Mouse (Mus musculus): ENCODE results near the gene Frem1. TPM values are rescaled to one million over a fixed set of nuclear protein-coding genes. Genes with fewer than 3 reads are reported as not detected.

The Frem1 gene
- polyA plus RNA-seq, 1 experiment from 2014 or later, result 6.6 TPM

- Histone ChIP-seq H3K27me3 (replicated peaks) (no peaks in the 10 kb centered on the region), H3K27ac (no peak overlapping the region), H3K36me3 (no peaks in the 10 kb centered on the region), H3K9ac (no peak overlapping the region), H3K4me2 (replicated peaks) (no peak overlapping the region), H3K4me3 (replicated peaks) (no peak overlapping the region), H3K4me1 (replicated peaks) (no peaks in the 10 kb centered on the region), H3K9me3 (no peaks in the 10 kb centered on the region)
- no peak for ATAC-seq
- 74% methylated on average over 8 of the region's 8 CpGs for WGBS
These were observed 33.7 kb downstream of the Frem1 start for GRCm38 (mm10) chr4:83018111-83019105.

GRCm38 (mm10) chr4:83014538-83014937 is 37.6 kb downstream of the Frem1 start:
- Histone ChIP-seq H3K9me3 (no peaks in the 10 kb centered on the region), H3K36me3 (no peaks in the 10 kb centered on the region), H3K27me3 (replicated peaks) (no peaks in the 10 kb centered on the region), H3K9ac (no peak overlapping the region), H3K4me1 (replicated peaks) (no peaks in the 10 kb centered on the region), H3K27ac (no peak overlapping the region), H3K4me3 (replicated peaks) (no peak overlapping the region), H3K4me2 (replicated peaks) (no peak overlapping the region)
- no peak for ATAC-seq
- 65% methylated on average over 2 of the region's 2 CpGs for WGBS

- H3K9ac ChIP-seq, result no peak overlapping the region
- H3K4me2 ChIP-seq (replicated peaks), result no peak overlapping the region
- no peaks in the 10 kb centered on the region for H3K36me3 ChIP-seq
- H3K27me3 ChIP-seq (replicated peaks), result no peaks in the 10 kb centered on the region
- H3K4me3 ChIP-seq (replicated peaks), result no peak overlapping the region
- H3K4me1 ChIP-seq (replicated peaks), result no peaks in the 10 kb centered on the region
- no peak overlapping the region for H3K27ac ChIP-seq
- 86% methylated on average over 5 of the region's 5 CpGs for WGBS
- no peaks in the 10 kb centered on the region for H3K9me3 ChIP-seq
- ATAC-seq, result no peak
These were observed 48.1 kb downstream of the Frem1 start for GRCm38 (mm10) chr4:83004086-83004485.

DNA sequence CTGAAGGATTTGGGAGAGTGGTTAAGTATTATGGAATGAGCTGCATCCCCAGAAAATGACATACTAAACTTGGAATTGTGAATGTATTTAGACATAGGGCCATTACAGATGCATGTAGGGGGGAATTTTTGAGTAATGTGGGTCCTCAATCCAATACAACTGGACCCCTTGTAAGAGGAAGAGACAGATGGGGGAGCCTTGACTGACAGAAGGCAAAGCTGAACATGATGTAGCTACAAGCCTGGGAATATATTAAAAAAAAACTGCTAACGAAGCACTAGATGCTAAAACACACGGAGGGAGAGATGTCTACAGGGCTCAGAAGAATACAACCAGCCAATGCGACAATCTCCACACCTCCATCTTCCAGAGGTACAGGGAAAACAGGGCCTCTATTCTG is 60.1 kb downstream of the Frem1 start:
- 83% methylated on average over 3 of the region's 3 CpGs for WGBS

GRCm38 (mm10) chr4:82990973-82991695 is 61.0 kb downstream of the Frem1 start:
- Histone ChIP-seq H3K27me3 (replicated peaks) (no peaks in the 10 kb centered on the region), H3K27ac (no peak overlapping the region), H3K4me3 (replicated peaks) (no peak overlapping the region), H3K9me3 (no peaks in the 10 kb centered on the region), H3K36me3 (no peaks in the 10 kb centered on the region), H3K9ac (no peak overlapping the region), H3K4me1 (replicated peaks) (no peaks in the 10 kb centered on the region), H3K4me2 (replicated peaks) (no peak overlapping the region)
- ATAC-seq, result no peak
- WGBS, result 75% methylated on average over 7 of the region's 7 CpGs

More for the DNA sequence above, 60.1 kb downstream of the Frem1 start:
- H3K27ac ChIP-seq, result no peak overlapping the region
- no peak overlapping the region for H3K9ac ChIP-seq
- H3K4me3 ChIP-seq (replicated peaks), result no peak overlapping the region
- H3K4me2 ChIP-seq (replicated peaks), result no peak overlapping the region
- H3K27me3 ChIP-seq (replicated peaks), result no peaks in the 10 kb centered on the region
- H3K36me3 ChIP-seq, result no peaks in the 10 kb centered on the region
- ATAC-seq, result no peak
- H3K9me3 ChIP-seq, result no peaks in the 10 kb centered on the region
- no peaks in the 10 kb centered on the region for H3K4me1 ChIP-seq (replicated peaks)

DNA sequence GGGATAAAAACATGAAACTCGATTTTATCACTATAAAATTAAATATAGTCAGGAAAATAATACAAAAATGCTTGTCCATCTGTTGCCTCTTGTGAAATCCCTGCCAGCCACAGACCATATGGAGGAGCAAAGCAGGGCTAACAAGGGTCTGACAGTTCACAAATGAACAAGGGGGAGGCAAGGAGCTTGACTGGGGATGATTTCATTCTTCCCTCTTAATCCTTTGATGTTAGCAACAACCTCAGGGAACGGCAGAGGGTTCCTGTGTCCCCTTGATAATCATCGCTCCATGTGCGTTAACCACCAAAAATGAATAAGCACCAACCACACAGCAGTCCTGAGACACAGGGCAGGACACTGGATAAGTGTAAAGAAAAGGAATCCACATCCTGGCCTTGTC is 79.8 kb downstream of the Frem1 start:
- Histone ChIP-seq H3K9me3 (no peaks in the 10 kb centered on the region), H3K36me3 (no peaks in the 10 kb centered on the region), H3K9ac (no peak overlapping the region), H3K27ac (no peak overlapping the region), H3K4me3 (replicated peaks) (no peak overlapping the region), H3K4me1 (replicated peaks) (no peaks in the 10 kb centered on the region), H3K27me3 (replicated peaks) (no peaks in the 10 kb centered on the region), H3K4me2 (replicated peaks) (no peak overlapping the region)
- 82% methylated on average over 4 of the region's 4 CpGs for WGBS
- no peak for ATAC-seq

DNA sequence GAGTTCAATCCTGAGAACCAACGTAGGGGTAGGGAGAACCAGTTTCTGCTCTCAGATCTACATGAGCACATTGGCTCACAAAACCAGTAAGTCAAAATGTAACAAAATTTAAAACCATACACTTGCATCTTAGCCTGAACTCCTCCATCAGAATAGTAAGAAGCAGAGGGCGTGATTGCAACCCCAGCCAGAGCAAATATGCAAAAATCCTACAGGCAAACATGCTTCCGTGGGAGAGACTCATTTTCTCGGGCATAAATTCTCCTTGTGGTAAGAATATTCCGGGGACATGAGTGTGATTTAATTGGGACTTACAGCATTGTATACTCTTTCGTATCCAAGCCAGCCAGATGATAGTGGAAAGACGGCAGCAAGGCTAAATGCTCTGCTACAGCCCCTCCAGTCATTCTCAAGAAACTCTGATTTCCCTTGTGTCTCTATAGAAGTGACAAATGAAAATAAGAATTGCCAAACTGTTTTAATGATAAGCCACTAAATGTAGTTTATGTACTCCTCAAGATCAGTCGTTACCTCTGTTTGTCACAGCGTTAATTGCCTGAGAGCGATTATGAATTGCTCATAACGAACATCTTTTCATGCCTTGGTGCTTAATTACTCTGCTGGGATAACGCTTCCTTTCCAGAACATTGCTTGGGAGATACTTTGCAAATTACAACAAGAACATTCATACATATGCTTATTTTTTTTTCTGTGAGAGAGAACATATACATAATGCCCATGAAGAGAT is 81.1 kb downstream of the Frem1 start:
- H3K4me1 ChIP-seq (replicated peaks), result no peaks in the 10 kb centered on the region
- H3K9me3 ChIP-seq, result no peaks in the 10 kb centered on the region
- H3K9ac ChIP-seq, result no peak overlapping the region
- no peak overlapping the region for H3K4me2 ChIP-seq (replicated peaks)
- H3K4me3 ChIP-seq (replicated peaks), result no peak overlapping the region
- no peak overlapping the region for H3K27ac ChIP-seq
- no peak for ATAC-seq
- no peaks in the 10 kb centered on the region for H3K27me3 ChIP-seq (replicated peaks)
- 89% methylated on average over 12 of the region's 12 CpGs for WGBS
- no peaks in the 10 kb centered on the region for H3K36me3 ChIP-seq

- Histone ChIP-seq H3K9ac (no peak overlapping the region), H3K27ac (no peak overlapping the region), H3K9me3 (no peaks in the 10 kb centered on the region), H3K36me3 (no peaks in the 10 kb centered on the region), H3K4me3 (replicated peaks) (no peak overlapping the region), H3K4me1 (replicated peaks) (no peaks in the 10 kb centered on the region), H3K27me3 (replicated peaks) (no peaks in the 10 kb centered on the region), H3K4me2 (replicated peaks) (no peak overlapping the region)
- 93% methylated on average over 1 of the region's 1 CpGs for WGBS
- ATAC-seq, result no peak
These were observed 91.1 kb downstream of the Frem1 start for GRCm38 (mm10) chr4:82961024-82961423.

- H3K9me3 ChIP-seq, result no peaks in the 10 kb centered on the region
- no peaks in the 10 kb centered on the region for H3K36me3 ChIP-seq
- no peak overlapping the region for H3K4me2 ChIP-seq (replicated peaks)
- H3K27me3 ChIP-seq (replicated peaks), result no peaks in the 10 kb centered on the region
- ATAC-seq, result no peak
- no peaks in the 10 kb centered on the region for H3K4me1 ChIP-seq (replicated peaks)
- H3K4me3 ChIP-seq (replicated peaks), result no peak overlapping the region
- H3K27ac ChIP-seq, result no peak overlapping the region
- 84% methylated on average over 14 of the region's 14 CpGs for WGBS
- H3K9ac ChIP-seq, result no peak overlapping the region
These were observed 94.2 kb downstream of the Frem1 start for GRCm38 (mm10) chr4:82957827-82958538.

- WGBS, result 70% methylated on average over 4 of the region's 4 CpGs
These were observed 98.1 kb downstream of the Frem1 start for GRCm38 (mm10) chr4:82953992-82954391.

DNA sequence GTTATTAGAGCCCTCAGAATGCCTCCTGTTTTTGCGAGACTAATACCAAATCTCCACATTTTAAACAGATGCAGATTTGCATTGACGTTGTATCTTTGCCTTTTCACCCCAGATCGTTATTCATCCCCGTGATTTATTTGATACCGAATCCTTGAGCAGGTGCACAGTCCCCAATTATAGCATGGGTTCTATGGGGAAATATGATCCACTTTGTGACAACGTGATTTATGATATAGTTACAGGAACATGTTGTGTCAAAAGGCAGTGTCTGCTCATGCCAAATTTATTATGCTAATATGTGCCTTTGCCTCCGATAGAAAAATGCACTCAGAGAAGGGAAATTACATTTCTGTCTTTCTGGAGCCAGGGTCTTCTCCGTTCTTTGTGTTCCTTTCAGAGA is 102.6 kb downstream of the Frem1 start:
- Histone ChIP-seq H3K36me3 (no peaks in the 10 kb centered on the region), H3K4me1 (replicated peaks) (no peaks in the 10 kb centered on the region), H3K4me2 (replicated peaks) (no peak overlapping the region), H3K27ac (no peak overlapping the region), H3K4me3 (replicated peaks) (no peak overlapping the region), H3K27me3 (replicated peaks) (no peaks in the 10 kb centered on the region), H3K9ac (no peak overlapping the region), H3K9me3 (no peaks in the 10 kb centered on the region)
- WGBS, result 90% methylated on average over 8 of the region's 8 CpGs
- no peak for ATAC-seq

More at GRCm38 (mm10) chr4:82953992-82954391, 98.1 kb downstream of the Frem1 start:
- Histone ChIP-seq H3K9me3 (no peaks in the 10 kb centered on the region), H3K4me3 (replicated peaks) (no peak overlapping the region), H3K36me3 (no peaks in the 10 kb centered on the region), H3K4me2 (replicated peaks) (no peak overlapping the region), H3K27ac (no peak overlapping the region), H3K4me1 (replicated peaks) (no peaks in the 10 kb centered on the region), H3K9ac (no peak overlapping the region), H3K27me3 (replicated peaks) (no peaks in the 10 kb centered on the region)
- ATAC-seq, result no peak
